Mouse (Mus musculus) gastrocnemius, postnatal 4 days (tissue): ENCODE measurements around the gene Rin2. TPM values are rescaled to one million over a fixed set of nuclear protein-coding genes. Genes with fewer than 3 reads are reported as not detected.

Experiments
- DNase-seq, 2 experiments: peaks; one replicate each; pipeline ENCODE4 v3.0.0; 2021 to 2022; ENCODE audit warnings: low spot score in 2 of 2, mixed read lengths in 2 of 2
- long read RNA-seq, 2 experiments: library from polyadenylated mRNA; stranded (forward); transcript quantifications; one replicate each; pipeline ENCODE4 v2.0.0; 2021
- total RNA-seq, 2 experiments: library from RNA; stranded (reverse); gene quantifications; 2 replicates each; pipeline ENCODE4 v1.2.3; 2021

Rin2 gene
- 10 to 100 TPM; 25.4 to 25.5 TPM for total RNA-seq
- long read RNA-seq, experiment 1, partial matches to known transcripts, result 30 of 37 reads
- long read RNA-seq, experiment 1, other reads (novel, unspliced or antisense), result 7 of 37 reads
- long read RNA-seq, experiment 2, full-length matches to known transcripts, result 2 of 39 reads
- long read RNA-seq, experiment 2, partial matches to known transcripts, result 30 of 39 reads
- long read RNA-seq, experiment 2, other reads (novel, unspliced or antisense), result 7 of 39 reads

DNA sequence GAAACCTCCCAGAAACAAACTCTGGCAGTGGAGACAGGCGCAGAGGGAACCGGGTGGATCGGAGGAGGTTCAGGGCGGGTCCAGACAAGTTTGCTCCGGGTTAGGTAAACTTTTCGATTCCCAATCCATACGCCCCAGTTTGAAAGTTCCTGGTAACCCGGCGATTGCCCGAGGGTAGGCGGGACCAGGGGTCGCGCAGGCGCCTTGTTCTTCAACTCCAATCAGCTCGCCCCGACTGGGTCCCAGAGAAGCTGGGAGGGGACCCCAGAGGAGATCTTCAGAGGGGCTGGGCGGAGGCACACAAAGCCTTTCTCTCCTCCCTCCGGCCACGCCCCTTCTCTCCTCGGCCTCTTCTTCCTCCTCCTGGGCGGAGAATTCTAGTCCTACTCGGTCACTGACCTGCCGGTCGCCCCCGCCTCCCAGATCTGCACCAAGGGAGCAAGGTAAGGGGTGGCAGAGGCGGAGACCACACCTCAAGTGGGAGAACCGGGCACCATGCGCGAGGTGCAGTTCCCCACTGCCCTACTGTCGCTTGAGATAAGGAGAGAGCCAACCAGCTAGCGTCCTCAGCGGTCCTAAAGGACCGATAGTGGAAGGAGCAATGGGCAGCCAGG, at the start of gene Rin2:
Gene Rin2, plus strand, starts transcription at position 74 of the 614 bp plus-strand sequence.
- peak; percentile 38 to 65 for DNase-seq

DNA sequence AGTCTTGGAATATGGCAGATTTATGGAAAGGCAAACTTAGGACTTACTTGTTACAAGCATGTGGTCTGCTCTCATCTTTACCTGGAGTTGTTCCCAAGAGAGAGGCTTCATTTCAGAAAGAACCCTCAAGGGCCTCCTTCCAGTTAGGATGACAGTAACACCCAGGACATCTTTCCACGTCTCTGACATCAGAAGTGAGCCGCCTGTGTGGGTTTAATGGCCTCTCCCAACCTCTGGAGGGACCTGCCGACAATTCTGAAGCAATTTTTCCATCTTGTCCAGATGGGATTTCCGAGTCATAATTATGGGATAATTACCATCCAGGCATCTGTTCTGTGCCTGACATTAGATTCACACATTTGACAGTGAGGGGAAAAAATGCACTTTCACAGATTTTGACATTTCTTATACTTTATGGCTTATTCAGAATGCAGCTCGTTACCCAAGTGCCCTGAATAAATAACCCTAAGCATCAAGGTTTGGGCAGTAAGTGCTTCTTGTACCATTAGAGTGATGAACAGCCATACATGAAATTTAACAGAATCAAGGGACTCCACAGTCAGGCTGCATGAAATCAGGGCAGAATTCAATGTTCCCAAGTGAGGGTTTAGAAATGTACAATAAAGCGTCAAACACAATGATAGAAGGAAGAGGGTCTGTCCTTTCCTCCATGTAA, 43.8 kb upstream of the Rin2 start:
- no peak for DNase-seq

DNA sequence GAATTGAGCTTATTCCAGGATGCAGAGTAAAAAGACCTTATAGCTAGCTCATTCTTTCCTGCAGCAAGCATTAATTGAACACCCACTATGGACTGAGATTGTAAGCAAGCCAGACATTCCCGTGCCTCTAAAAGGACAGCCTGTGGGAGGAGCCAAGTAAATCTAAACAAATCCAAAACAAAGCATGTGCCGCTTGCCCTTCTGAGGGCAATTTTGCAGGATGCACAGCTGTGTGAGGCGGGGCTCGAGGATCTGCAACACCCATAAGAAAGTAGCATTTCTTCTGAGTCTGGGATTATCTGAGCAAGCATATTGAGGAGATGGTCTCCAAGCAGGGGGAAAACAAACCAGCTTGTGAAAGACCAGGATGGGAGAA, 43.2 kb upstream of the Rin2 start:
- no peak for DNase-seq

DNA sequence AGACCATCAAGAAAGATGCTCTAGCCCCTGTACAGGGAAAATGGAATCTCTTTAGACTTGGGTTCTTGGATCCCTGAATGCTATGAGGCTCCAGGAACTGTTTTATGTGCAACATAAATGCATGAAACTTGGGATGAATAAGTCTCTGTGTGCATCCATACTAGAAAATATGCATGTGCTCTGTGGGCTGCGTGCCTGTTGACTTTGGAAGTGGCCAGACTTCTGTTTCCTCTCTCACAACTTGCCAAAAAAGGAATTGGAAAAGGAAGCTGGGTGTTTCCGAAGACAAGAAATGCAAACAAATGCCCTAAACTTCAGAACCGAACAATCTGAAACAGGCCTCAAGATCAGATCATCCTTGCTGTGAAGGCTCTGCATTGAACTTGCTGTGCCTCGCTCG, 41.2 kb upstream of the Rin2 start:
- DNase-seq, result no peak

DNA sequence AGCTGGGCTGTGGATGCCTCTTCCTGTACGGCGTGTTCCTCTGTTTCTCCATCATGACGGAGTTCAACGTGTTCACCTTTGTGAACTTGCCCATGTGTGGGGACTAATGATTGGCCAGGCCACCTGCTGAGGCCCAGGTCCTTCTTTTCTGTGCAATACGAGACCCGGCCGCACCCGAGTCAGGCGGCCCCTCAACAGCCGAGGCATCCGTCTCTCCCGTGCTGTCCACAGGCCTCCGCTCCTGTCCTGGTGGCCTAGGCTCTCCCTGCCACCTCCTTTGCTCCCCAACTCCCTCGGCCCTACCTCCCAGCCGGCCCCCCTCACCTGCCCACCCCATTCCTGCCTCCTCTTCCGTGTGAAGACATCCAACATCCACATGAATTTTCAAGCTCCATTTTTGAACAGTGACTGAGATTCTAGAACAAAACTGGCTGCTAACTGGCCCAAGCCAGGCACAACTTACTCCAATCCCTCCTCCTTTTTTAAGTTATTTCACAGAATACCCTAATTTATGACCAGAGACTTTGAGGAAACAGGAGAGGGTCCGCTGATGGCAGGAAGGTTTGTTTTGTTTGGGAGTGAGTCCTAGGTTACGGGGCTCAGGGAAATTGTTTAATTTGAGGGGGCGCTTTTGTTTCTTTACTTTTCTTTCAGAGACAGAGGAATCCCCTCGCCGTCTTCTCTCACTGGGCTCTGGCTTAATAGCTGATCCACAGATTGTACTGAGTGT, 34.6 kb upstream of the Rin2 start:
- no peak for DNase-seq

DNA sequence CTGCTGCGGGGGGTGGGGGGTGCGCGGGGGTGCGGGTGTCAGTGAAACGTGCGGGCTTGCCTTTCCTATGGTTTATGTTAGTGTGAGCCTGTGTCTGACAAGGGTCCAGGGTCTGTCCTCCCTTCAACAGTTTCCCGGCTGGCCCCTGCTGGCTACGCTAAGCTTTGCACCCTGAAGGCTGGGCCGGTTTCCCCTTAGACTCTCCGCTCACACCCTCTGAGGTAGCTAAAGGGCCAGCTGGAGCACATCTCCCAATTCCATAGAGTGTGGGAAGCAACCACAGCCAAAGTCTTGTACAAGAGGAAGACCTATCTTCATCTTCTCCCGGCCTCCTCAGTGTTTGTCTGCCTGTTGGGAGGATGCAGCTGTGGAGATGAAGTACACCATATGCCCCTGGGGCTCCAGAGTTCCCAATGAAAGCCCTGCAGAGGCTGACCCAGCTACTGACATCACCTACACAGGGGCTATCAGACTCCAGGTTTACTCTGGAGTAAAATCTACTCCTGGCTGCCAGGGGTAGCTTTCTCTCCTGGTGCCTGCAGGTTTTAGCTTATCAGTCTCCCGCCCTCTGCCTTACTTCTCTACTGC, 19.5 kb upstream of the Rin2 start:
- no peak for DNase-seq

DNA sequence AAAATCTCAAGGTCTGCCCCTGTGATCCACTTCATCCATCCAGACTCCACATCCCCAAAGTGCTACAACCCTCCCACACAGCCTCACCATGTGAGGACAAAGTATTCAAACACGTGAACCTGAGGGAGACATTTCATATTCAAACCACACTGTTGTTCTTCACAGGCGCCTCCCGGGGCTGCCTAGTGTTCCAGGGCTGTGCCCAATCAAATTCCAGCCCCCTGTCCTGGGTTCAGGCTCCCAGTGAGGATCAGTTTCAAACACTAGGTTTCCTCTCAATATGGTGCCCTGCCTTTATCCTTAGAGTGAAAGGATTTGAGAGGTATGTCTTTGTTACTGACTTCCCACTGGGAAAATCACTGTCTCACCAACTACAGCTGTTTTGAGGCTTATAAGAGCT, 18.9 kb upstream of the Rin2 start:
- DNase-seq, result no peak

DNA sequence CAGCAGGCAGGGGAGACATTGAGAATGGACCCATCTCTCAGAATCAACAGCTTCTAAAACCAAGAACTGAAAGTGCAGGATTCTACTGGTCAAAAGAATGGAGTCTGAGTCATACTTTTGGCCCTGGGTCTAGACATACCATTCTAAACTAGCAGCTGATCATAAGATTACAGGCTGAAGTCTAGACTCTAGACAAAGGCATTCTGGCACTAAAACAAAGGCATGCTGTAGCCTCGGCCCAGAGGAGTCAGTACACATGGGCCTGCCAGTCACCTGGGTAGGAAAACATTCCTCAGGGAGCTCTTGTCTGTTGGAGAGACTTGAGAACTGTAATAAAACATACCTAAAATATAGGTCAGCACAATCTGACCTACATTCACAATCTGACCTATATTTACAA, 18.3 kb upstream of the Rin2 start:
- no peak for DNase-seq

DNA sequence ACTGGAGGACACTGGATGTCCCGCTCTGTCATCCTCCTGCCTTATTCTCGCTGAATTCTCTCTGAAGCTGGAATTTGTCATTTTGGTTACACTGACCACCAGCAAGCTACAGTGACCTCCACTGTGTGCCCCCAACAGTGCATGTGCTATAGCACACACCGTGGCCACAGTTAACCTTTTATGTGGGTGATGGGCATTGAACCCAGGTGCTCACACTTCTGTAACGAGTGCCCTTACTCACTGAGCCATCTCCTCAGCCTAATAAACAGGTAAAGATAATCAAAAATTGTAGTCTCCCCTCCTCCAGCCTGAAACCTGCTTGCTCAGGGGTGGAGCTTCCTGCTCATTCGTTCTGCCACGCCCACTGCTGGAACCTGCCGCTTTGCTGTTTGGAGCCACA, 13.8 kb upstream of the Rin2 start:
- no peak for DNase-seq

DNA sequence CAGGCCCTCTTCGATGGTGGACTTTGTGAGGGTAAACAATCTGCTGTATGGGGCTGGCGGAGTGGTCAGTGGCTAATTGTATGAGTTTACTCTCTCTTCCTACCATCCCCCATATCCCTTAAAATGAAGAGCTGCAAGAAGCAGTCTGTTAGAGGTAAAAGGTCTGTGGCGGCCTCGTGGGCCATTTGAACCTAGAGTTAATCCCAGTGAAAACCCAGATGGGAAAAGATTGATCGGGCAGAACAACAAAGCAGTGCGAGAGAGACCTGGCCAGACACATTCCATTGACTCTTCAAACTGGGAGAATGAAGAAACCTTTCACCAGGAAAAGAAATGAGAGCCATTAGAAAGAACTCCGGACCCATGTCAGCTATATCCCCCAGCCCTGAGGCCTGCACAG, 11.1 kb upstream of the Rin2 start:
- DNase-seq, result no peak

DNA sequence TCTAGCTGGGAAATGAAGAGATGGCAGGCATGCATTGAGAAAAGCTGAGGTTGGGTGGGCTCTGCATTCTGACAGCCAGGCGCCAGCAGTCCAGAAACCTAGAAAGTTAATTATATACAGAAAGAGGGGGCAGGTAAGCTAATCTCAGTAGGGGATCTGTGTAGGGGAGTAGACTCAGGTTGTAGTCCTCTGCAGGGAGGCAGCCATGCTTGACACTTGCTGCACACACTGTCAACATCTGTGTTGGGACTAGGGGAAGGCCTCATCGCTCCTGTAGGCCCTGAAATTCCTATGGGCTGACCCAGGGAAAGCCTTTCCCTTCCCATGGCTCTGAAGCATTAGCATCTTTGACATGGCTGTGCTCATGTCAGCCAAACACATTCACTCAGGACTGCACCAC, 10.7 kb upstream of the Rin2 start:
- no peak for DNase-seq

DNA sequence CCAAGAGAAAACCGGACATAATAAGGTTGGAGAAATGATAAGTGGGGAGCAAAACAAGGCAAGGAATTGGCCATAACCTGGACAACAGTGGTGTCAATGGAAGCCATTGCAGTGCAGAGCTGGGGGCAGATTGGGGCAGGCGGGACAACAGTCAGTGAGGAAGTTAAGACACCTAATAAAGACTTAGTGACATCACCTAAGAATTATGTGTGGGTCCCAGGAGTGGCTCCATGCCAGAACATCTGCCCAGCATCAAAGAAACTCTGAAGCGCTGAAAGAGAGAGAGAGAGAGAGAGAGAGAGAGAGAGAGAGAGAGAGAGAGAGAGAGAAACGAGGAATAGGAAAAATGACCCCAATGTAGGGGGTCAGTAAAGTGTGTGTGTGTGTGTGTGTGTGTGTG, 6.9 kb upstream of the Rin2 start:
- DNase-seq, result no peak

DNA sequence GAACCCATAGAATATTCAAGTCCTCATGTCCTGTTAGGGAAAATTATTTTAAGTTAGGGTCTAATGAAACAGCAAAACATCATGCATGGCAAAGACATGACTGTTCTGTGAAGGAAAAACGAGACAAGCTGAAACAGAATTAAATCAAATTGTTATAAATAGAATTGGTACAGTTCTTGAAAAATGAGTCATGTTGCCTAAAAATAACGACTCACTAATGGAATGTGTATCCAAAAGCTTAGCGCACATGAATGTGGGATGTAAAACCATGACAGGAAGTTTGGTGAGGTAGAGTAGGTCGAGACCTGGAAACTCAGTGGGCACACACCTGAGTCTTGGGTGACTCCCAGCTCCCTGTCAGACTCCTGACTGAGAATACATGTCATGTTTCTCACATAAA, 4.9 kb upstream of the Rin2 start:
- no peak for DNase-seq

DNA sequence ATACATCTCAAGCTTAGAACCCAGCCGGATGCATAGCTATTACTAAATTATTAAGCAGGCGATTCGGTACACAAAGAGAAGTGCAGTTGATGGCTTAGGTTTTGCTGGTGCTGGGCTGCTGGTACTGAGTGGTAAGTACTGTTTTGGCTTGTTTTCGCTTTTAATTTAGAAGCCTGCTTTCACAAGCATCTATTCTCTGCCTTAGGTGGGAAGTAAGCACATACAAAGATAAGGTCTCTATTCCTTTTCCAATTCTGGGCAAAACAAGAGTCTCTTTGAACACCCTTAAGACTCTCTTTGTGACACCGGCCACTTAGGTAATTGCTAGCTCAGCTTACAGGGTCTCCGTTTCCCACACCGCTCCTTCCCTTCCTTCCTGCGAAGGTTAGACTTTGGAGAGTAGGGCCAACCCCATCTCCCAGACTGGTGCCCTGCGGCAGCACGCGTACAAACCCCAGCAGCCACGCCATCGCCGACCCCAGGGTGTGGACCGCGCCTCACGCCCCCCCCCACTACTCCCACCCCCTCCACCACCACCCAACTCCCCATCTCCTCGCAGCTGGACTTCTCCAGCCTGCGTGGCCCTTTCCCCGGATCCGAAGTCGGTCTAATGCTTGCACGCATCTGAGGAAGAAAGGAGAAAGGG, 396 bp upstream of the Rin2 start:
- no peak for DNase-seq

DNA sequence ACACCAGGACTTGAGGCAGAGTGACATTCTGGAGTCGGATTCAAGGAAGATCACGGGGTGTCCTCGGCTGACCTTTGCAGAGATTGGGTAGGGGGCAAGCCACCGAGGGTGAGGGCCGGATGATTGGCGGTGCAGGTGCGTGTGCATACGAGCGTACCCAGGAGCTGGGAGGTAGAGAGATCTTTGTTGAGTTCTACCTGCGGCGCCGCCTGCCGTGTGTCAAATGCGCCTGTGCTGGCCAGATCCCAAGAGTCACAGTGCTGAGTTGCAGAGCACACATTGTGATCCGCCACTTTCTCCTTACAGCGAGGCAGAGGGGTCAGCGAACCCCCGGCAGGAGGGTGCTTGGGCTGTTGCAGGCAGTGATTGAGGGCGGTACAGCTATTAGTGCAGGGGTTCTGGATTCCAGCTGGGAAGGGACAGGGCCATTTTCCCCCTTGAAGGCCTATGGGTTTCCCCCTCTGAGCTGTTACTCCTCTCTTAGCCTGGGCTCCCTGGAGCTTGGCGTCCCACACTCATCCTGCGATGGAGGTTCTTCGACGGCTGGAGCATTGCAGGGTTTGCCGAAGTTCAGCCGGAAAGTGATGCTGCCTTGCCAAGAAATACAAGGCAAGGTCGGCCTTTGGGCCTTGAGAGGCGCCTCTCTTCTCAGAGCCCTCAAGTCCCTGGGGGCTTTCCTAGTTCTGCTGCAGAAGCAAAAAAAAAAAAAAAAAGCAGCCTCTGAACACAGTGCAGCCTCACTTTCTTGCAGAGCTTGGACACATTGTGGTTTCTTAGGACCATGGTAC, 935 bp downstream of the Rin2 start:
- DNase-seq, result peak in 1 of 2 experiments; percentile 23

DNA sequence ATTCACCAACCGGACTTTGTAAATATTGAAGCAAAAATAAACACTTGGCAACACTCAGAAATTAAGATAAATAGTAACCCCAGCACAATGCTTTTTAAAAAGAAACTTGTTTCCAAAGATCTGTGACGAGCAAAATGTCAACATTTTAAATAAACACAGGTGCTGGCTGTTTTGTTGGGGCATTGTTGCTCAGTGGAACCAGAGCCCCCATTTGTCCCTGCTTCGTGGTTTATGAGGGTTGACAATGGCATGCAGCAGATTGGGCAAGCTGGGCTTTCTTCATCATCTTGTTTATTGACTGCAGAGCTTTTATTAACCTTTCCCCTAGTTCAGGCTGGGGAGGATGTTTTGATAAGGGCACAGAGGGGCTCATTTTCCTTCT, 1.5 kb downstream of the Rin2 start:
- no peak for DNase-seq

DNA sequence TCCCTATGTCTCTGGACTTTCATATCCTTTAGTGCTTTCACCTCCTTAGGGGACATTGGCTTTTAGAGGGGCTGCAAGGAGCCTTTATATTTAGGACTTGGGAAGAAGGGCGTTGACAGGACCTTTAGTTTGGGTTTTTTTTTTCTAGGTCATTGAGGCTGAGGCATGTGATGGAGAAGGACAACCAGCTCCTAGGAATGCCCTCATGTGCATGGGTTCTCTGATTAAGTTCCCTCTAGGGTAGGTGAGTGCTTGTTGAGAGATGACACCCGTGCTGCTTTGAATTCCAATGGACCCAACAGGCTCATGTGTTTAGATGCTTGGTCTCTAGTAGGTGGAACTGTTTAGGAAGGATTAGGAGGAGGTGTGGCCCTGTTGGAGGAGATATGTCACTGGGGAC, 1.9 kb downstream of the Rin2 start:
- DNase-seq, result no peak

DNA sequence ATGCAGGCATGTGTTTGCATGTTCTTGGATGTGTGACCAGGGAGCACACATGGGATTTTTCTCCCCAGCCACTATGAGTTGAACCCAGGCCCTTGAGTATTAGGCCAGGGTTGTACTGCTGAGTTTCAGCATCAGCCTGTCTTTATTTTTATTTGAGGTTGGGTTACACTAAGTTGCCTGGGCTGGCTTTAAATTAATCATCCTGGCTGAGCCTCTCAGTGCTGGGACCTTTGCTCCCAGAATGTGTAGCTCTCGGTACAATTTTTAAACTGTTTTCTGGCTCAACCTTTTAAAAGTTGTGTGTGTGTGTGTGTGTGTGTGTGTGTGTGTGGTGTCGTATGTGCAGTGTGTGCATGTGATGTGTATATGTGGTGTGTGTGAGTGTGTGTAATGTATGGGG, 5.1 kb downstream of the Rin2 start:
- DNase-seq, result no peak

DNA sequence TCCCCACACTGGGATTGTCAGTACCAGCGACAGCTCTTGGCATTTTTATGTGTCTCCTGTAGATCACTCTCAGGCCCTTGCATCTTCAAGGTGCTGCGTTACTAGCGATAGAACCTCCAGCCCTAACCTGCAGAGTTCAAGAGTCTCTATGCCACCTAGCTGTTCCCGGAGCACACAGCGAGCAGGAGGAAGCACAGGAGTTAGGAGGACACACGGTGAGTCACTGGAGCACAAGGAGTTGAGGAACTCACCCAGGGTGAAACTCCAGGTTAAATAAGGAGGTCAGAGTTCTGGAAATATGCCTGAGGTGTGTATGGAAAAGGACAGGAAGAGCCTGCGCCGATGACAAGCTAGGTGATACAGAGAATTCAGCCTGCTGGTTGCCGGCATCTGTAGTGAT, 5.7 kb downstream of the Rin2 start:
- DNase-seq, result no peak

DNA sequence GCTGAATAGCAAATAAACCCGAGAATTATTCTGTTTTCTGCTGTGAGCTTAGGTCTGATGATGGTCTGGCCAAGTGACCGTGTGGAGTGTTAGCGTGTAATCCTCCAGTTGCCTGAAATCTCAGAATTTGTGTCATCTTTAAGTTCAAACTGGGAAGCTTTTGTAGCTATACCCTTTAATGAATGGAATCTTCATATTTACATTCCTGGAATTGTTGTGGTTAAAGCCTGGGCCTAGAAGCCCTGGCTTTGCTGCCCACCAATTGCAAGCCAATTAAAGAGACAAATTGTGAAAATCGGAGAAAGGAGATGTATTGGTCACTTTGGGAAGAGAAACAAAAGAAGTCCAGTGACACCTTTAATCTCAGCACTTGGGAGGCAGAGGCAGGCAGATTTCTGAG, 6.6 kb downstream of the Rin2 start:
- no peak for DNase-seq

DNA sequence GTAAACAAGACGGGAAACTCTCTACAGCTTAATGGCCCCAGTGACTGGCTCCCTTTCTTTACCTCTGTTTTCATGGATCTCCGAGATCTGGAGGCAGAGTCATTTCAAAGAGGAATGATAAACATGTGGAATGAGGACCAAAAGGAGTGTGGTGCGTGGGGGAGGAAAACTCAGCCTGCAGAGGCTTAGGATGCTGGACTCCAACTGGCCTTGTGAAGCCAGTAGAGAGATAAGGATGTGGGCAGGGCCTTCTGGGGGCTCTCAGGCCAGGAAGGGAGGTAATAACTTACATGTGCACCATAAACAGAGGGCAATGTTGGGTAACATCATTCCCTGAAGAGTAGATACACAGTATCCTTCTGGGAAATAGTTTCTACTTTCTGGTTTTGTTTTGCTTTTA, 7.9 kb downstream of the Rin2 start:
- DNase-seq, result no peak
